Mouse (Mus musculus) testis, postnatal 10 days (tissue): ENCODE measurements around the gene AC161166.1.
A peak's percentile ranks its signal among the peaks of the same experiment; 100 is the strongest.
"Not testable (repeated sequence)": the region's sequence is repeated elsewhere in the genome, so short reads cannot be mapped to it uniquely, and the experiment has no call there.

Source experiments
- DNase-seq: peaks from one replicate; pipeline ENCODE4 v3.0.0; 2021; ENCODE audit warnings: low spot score

Gene AC161166.1

DNA sequence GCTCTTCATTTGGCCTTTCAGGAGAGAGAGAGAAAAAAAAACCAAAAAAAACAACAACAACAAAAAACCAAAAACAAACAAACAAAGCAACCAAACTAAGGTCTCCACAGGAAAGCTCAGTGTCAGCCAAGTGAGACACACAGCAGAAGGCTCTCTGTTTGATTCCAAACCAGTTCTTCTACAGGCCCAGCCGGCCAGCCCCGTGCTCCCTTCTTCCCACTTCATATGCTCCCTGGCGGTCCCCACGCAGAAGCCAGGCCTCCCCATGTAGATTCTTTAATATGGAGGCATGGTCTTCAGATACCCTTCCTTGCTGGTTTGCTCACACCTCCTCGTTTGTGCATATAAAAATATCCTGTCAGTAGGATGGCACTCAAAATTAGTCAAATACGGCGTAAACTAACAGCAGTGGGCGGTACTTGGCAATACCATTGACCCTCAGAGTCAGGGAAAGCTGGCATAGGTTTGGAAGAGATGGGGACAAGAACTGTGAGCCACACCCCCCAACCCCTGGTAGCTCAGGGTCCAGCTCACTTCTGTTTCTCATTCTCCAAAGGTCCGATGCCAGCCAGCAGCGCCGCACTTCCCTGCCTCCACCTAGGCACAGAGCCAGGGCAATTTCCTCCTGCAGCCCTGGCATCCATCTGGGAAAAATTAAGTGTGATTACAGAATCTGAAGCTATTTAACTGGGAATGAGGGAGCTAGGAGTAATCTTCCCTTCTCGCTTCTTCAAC is 13.6 kb upstream of the AC161166.1 start:
- no peak for DNase-seq

DNA sequence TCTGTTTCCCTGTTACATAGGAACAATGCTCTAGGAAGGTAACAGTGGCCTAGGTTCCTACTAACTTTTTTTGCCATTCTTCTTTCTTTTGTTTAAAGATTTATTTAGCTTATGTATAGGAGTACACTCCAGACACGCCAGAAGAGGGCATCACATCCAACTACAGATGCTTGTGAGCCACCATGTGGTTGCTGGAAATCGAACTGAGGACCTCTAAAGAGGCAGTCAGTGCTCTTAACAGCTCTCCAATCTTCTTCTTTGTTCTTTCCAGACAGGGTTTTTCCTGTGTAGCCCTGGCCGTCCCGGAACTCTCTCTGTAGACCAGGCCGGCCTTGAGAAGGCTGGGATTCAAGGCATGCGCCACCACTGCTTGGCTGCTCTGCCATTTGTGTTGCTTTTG is 12.7 kb upstream of the AC161166.1 start:
- no peak for DNase-seq

DNA sequence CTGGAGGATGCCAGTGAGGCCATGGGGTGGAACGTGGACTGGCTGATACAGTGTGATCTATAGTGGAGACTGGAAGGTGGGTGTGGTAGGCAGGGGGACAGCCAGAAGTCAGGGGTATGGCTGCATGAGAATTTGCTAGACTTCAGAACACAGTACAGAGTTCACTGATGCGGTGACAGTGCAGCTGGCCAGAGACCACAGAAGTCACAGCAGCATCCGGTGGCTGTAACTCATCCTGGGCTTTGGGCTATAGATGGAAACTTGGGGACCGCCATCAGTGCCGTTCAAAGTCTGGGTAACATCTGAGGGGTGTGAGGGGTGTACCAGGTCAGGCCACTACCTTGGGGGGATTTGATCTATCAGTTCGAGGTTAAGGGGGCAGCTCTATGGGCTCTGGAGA is 11.5 kb upstream of the AC161166.1 start:
- no peak for DNase-seq

DNA sequence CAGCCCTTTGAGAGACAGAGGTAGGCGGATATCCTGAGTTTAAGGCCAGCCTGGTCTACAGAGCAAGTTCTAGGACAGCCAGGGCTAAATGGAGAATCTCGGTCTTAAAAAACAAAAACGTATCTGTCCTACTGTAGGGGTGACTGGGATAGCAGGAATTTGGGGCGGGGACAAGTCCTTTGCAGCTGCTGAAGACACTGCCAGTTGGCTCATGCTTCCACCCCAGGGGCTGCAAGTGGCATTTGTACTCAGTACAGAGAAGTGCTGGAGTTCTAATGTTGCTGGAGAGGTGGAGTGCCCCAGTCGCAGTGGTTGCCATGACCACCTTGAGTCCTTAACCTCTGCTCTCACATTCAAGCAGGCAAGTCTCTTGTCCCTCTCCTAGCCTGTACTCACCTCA is 10.6 kb upstream of the AC161166.1 start:
- DNase-seq, result no peak

DNA sequence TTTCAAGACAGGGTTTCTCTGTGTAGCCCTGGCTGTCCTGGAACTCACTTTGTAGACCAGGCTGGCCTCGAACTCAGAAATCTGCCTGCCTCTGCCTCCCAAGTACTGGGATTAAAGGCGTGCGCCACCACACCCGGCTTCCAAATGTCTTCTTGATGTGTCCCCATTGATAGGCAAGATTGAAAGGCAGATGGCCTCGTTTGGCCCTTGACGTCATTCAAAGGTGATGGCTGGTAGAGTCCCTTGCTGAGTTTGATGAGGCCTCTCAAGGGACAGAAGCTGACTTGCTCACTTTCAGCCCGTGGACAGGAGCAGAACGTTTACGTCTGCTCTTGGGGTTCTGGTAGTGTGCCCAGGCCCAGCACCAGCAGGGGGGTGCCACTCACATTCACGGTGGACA is 7.8 kb upstream of the AC161166.1 start:
- not testable (repeated sequence) for DNase-seq

DNA sequence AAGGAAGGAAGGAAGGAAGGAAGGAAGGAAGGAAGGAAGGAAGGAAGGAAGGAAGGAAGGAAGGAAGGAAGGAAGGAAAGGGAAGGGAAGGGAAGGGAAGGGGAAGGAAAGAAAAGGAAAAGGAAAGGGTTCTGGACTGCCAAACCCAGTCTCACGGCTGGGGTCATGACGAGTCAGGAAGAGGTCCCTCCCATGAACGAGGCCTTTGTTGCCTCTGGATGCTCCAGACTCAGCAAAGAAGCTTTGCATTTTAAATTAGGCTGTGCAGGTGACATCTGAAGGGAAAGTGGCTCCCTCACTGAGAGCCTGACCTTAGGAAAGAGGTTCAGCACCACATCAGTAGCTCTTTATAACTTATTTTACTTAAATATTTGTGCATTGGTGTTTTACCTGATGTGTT is 6.9 kb upstream of the AC161166.1 start:
- DNase-seq, result no peak

DNA sequence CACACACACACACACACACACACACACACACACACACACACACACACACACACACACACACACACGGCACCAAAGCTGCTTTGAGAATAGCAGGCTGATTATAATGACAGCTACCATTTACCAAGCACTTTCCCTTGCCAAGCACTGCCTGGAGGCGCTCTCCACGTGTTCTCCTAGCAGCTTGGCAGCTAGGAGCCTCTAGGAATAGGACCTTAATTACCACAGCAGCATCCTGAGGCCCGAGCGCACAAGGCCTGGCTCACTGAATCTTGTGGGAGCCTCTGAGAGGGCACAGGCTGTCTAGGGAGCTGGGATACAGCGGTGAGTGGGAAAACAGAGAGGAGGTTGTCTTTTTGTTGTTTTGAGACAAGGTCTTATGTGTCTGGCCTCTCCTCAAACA is 5.4 kb upstream of the AC161166.1 start:
- DNase-seq, result no peak

DNA sequence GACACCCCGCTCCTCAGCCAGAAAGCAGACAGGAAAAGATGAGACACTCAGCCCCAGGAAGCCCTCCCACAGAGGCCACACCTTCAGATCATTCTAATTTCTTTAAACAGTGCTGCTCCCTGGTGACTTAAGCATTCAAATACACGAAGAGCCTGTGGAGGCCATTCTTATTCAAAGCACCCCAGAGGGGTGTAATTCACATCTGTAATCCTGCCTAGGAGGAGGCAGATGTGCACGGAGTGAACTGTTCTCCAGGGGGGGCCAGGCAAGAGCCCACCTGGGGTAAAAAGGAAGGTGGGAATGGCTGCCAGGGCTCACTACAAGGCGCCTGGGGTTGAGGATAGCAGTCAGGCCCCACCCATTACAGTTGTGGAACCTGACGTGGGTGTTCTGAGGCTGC is 4.8 kb upstream of the AC161166.1 start:
- DNase-seq, result no peak

DNA sequence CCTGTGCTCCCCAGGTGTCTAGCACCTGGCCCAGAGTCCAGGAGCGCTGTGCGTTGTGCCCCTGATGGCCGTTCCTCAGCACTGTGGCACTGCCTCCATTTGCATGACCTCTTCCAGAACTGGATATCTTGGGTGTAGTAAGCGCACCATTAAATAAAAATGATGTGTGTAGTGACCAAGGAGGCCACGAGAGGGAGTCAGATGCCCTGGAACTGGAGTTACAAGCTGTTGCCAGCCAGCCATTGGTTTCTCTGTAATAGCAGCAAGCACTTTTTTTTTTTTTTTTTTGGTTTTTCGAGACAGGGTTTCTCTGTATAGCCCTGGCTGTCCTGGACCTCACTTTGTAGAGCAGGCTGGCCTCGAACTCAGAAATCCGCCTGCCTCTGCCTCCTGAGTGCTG is 4.1 kb upstream of the AC161166.1 start:
- not testable (repeated sequence) for DNase-seq

DNA sequence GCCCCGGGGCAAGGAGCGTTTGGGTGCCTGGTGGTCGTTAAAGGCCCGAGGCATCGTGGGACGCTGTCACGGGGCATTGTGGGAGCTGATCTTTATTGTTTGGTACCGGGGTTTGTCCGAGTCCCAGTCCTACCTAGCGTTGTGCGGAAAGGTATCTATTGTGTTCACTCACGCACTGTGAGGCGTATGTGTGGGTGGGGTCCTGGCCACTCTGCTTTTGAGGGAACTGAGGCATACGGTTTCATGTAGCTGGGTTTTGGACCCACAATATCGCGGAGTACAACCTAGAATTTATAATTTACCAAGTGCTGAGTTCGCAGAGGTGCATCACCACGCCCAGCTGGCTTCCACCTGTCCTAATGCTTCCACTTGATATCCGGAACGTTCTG is 4.5 kb downstream of the AC161166.1 start:
- no peak for DNase-seq

DNA sequence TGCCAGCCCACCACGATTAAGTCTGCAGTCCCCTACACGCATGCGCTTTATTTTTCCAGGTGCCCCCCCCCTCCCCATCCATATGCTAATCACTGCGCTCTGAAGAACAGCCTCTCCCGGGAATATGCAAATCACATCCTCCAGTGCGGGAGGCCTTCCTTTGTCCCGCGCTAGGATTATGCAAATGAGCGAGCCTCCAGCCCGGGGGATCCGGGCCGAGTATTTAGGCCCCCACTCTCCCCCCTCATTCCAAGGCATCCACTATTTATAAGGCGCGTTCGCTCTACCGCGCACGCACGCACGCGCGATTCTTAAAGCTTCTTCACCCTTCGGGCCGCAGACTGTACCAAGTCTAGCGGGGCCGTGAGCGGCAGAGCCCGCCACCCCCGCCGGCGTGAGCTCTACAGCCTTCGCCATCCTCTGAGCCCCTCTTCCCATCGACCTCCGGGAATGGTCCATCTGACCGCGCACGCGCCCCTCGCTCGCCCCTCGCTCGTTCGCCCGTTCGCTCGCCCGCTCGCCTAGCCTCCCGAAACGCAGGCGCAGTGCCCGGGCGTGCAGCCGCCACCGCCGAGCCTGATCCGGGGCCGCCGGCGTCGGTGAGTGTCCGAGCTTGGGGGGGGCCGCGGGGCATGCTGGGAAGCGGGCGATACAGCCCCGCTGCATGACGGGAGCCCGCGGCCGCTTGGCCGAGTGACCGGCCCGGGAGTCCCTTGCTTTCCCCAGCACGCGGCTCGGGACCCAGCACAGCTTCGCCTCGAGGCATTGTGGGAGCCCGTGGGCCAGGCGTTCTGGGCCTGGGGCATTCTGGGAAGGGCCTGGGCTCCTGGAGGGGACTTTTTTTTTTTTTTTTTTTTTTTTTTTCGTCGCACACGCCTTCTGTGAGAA is 5.2 kb downstream of the AC161166.1 start, which contains the start of gene Zfp428:
Gene Zfp428, plus strand, starts transcription at position 169 of the 888 bp plus-strand sequence.
- peak; percentile 95 for DNase-seq

DNA sequence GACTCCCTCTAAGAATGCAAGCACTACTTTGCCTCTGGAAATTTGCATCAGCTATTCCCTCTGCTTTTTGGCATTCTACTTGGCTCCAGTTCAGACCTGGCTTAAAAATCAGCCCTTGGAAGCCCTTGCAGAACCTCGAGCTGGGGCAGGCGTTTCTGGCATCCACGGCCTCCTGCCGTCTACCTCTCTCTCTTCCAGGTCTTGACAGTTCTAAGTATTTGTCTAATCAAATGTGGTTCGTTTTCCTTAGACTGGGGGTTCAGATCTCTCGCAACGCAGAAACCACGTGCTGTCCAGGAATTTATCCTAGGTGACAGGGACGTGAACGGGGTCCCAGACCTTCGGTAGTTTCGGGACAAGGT is 5.8 kb downstream of the AC161166.1 start:
- no peak for DNase-seq

DNA sequence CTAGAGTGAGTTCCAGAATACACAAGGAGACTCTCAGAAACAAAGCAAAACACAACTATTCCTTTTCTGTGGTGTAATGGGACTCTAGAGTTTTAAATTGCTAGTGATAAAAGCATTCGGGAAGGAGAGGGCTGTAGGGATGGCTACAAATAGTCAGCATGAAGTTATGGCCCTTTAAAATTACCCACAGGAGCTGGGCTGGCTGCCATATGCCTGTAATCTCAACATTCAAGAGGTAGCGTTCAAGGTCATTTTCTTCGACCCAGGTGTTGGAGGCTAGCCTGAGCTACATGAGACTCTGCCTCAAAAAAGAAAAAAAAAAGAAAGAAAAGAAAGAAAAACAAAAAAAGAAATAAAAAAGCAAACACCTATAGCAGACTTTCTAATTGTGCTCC is 6.2 kb downstream of the AC161166.1 start:
- DNase-seq, result no peak

DNA sequence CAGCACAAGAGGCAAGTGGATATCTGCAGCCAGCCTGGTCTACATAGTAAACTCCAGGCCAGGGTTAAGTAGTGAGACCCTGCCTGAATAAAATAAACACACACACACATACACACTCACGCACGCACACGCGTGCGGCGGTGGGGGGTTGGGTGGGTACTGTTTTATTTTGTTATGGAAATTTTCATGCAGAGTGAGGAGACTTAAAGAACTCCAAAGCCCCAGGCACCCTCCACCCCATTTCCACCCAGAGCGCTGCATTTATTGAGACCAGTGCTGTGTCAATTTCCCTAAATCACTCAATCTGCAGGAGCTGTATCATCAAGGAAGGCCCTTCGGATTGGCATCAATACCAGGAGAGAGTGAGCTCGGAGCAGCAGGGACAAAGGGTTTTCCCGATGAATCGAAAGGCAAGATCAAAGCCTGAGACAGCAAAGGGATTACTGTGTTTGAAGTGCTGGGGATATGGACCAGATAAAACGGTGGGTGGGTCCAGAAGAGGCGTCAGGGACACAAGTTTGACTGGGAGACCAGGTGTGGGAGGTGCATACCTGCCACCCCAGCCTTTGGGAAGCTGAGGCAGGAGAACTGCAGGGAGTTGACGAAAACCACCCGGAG is 6.7 kb downstream of the AC161166.1 start:
- DNase-seq, result no peak

DNA sequence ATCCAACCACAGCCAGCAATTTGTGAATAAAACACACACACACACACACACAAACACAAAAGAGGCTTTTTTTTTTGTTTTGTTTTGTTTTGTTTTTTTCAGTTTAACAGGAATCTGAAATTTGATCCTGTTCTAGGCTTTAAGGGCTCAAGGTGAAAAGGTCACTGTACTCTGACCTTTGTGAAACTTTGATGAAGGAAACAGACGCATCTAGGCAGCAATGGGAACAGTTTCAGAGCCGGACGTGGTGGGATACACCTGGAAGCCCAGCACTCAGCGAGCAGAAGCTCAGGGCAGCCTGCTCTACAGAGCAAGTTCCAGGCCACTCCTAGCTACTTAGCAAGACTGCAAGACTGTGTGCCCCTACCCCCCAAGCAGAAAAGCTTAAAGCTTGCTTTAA is 7.4 kb downstream of the AC161166.1 start:
- DNase-seq, result no peak

DNA sequence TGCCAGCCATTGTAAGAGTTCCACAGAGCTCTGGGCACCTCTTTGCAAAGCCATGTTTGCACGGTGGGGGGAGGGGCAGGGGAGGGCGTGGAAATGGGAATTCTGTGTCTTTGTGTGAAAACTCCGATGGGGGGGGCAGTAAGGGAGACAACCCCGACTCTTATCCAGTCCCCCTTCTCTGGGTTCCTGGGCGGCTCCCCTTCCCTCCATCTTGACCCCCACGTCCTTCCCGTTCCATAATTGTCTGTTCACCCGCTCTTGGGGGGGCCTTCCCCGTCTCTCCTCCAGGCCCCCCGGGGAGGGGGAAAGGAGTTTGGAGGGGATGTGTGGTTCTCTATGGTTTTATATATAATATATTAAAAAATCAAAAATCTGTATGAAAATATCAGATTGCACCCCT is 8.3 kb downstream of the AC161166.1 start:
- DNase-seq, result no peak

DNA sequence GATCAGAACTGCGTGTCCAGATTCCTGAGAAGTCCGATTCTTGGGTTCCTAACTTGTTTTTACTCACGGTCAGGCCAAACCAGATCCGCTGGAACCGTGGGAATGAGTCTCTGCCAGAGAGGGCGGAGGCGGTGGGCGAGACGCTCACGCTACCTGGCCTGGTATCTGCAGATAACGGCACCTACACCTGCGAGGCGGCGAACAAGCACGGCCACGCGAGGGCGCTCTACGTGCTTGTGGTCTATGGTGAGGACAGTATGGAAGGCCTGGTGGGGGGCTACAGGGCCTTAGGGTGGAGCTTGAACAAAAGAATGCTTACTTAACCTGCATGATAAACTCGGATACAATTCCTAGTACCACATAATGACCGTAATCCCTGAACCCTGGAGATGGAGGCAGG is 10.8 kb downstream of the AC161166.1 start:
- peak; percentile 70 for DNase-seq

DNA sequence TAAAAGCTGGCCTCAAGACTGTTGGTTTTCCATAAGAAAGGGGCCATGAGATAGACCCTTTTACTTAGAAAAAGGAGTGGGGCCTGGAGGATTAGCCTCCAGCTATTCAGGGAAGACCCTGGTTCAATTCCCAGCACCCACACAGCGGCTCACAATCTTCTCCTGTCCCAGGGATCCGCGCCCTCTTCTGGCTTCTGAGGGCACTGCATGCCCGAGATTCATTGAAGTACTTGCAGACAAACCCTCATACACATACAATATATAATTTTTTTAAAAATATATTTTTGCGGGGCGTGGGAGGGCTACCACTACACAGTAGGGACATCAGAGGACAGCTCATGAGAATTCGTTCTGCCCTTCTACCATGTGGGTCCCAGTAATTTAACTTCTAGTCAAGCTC is 11.3 kb downstream of the AC161166.1 start:
- DNase-seq, result peak; percentile 74

DNA sequence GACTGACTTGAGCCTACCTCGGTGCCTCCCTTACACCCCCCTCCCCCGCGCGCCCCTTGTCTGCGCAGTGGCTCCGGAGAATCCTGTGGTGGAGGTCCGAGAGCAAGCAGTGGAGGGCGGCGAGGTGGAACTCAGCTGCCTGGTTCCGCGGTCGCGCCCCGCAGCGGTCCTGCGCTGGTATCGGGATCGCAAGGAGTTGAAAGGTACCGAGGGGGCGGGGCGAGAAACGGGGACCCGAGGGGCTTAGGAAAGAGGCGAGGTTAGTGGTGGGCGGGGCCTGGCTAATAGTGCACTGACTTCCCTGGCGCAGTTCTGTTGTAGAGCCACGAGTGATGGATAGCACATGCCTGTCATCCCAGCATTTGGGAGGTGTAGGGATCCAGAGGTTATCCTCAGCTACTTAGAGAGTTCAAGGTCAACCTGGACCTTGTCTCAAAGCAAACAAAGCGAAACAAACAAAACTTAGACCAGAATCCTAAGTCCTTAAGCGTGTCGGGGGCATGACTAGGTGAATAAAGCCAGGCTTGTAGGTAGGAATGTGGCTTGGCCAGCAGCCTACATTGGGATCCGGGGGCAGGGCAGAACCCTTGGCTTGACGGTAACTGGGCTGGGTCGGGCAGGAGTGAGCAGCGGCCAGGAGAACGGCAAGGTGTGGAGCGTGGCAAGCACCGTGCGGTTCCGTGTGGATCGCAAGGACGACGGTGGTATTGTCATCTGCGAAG is 12.2 kb downstream of the AC161166.1 start:
- DNase-seq, result peak; percentile 73

DNA sequence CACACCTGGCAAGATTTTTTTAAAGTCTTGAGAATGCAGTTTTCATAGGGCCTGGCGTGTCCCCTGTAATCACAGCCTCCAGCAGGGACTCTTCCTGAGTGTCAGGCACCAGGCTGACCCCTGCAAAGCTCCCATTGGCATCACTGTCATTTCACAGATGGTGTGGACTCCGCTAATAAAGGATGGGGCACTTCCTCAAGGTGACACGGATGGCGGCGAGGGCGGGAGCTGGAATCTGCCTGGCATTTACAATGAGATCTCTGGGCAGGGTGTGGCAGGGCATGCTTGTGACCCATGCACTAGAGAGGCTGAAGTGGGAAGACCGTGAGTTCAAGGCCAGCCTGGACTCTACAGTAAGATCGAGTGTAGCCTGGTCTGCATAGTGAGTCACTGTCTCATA is 24.0 kb downstream of the AC161166.1 start:
- DNase-seq, result no peak

DNA sequence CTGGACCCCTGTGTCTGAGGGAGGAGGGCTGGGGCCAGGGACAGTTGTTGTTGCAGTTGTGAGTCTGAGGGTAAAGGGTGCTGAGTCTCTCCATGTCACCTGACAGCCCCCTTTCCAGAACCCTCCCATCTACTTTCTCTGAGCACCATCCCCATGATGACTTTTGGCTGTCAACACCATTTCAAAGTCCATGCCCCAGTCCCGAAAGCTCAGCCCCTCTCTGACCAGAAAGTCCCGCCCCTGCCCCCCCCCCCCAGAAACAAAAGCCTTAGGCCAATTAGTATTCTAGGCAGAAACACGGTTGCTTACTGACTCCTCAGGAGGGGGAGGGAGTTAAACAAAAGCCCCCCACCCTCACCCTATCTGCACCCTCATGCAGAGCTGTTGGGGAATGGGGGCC is 24.9 kb downstream of the AC161166.1 start:
- DNase-seq, result no peak

DNA sequence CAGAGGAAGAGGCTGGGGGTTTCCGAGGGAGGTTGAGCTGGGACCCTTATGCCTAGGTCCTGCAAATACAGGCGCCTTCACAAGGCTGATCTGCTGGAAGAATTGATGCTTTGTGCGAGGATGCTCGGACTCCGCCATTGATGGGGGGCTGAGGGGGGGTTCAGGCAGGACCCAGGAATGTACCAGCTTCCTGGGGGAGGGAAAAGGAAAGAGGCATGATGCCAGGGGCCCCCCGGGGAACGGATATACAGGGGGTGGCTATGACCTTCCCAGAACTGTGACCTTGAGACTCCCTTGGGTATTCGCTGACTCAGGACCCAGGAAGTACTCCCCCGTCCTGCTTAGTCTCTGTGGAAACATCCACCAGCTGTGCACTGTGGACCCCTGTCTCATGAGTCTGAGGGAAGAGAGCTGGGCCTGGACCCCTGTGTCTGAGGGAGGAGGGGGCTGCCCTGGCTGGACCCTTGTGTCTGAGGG is 25.6 kb downstream of the AC161166.1 start:
- no peak for DNase-seq
